Mouse (Mus musculus) adrenal gland, postnatal 4 days (tissue): ENCODE results near the gene Hmgn1. TPM values are rescaled to one million over a fixed set of nuclear protein-coding genes. Genes with fewer than 3 reads are reported as not detected.
"Not testable (repeated sequence)": the region's sequence is repeated elsewhere in the genome, so short reads cannot be mapped to it uniquely, and the experiment has no call there.

Experiments
- DNase-seq, 2 experiments: peaks; one replicate each; pipeline ENCODE4 v3.0.0; 2021 to 2022; ENCODE audit warnings: low spot score in 2 of 2, mixed read lengths in 2 of 2
- long read RNA-seq, 2 experiments: library from polyadenylated mRNA; stranded (forward); transcript quantifications; one replicate each; pipeline ENCODE4 v2.0.0; 2021
- total RNA-seq, 2 experiments: library from RNA; stranded (reverse); gene quantifications; 2 replicates each; pipeline ENCODE4 v1.2.3; 2021

The Hmgn1 gene
- 100 to 1,000 TPM; 270 to 285 TPM for total RNA-seq
- long read RNA-seq, experiment 1, transcript Hmgn1-201 (6 exons, 2,174 nt), result major isoform, 143 of 176 reads
- long read RNA-seq, experiment 1, partial matches to known transcripts, result 2 of 176 reads
- long read RNA-seq, experiment 1, other reads (novel, unspliced or antisense), result 29 of 176 reads
- long read RNA-seq, experiment 2, transcript Hmgn1-201 (6 exons, 2,174 nt), result major isoform, 164 of 297 reads
- long read RNA-seq, experiment 2, partial matches to known transcripts, result 3 of 297 reads
- long read RNA-seq, experiment 2, other reads (novel, unspliced or antisense), result 128 of 297 reads

DNA sequence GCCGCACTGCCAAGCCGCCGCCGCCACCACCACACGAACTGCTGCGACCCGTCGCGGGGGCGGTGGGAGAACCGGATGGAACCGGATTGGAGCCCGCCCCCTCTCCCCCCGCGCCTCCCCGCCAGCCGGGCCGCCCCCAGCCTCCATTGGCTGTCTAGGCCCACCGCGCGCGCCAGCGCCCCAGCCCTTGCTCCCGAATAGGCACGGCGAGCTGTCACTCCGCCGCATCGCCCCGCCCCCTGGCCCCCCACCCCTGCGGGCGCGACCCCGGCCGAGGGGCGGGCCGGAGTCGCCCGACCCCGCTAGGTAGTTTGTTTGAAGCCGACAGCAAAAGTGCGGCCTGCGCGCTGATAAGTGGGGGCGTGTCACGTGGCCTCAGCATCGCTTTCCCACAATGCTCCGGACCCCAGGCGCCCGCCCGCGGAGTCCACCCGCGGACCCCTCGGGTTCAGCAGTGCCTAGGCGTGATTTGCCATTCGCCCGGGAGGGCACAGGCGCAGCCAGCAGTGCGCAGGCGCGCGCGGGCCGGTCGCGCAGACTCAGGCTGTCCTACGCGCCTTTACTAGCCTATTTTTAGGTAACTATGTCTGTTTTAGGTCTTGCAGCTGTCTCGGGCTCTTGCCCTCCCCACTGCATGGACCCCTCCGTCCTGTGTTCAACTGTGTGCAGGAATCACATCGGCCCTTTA lies at the start of gene Hmgn1:
Gene Hmgn1 (minus strand): TSS at position 73 of the 688 bp plus-strand sequence.
- peak; percentile 89 to 94 for DNase-seq

DNA sequence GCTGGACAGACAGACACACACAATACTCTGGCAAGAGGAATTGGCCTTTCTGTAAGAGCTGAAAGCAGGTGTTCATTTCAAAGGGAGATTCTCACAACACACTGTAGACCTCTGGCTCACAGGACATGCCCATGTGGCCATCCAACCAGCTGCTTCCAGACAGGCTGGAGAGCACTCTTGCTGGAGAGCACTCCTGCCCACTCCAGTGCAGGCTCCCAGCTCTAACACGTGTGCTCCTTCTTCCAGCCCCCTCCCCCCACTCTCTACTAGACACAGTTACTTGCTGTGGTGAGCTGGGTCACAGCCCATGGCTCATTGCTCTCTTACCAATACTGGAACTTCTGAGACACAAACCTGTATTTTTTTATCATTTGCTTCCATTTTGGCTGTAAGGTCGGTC lies 47.9 kb upstream of the Hmgn1 start:
- DNase-seq, result no peak

DNA sequence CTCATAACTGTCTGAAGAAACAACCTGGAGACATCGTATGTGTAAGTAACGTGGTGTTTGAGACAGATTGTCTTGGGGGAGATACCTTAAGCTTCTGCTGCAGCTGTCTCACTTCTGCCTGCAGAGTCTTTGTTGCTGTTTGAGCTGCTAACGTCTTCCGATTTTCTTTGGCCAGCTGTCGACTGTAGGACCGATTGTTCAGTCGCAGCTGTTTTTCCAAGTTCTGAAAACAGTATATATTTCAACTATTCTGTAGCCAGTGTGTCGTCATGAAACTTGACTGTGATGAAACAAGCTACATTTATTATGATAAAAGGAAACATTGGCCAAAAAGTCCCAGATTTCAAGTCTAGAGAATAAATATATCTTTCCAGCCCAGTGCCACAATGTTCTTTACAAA lies 46.1 kb upstream of the Hmgn1 start:
- DNase-seq, result no peak

DNA sequence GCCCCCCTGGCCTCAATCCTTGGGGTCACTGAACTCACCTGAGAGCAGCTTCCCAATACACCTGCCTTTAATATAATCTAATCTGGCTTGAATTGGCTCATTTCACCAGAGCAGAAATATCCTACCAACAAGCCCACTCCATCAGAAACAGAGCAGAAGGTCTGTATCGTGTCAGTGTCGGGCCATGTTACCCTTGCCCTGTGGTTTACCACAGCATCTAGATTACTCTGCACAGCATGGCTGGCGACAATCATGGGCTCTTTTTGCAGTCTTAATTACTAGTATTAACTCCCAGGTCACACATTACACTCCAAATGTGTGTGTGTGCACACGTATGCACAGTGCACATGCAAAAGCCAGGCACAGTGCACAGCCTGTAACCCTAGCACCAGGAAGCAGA lies 41.3 kb upstream of the Hmgn1 start:
- DNase-seq, result no peak

DNA sequence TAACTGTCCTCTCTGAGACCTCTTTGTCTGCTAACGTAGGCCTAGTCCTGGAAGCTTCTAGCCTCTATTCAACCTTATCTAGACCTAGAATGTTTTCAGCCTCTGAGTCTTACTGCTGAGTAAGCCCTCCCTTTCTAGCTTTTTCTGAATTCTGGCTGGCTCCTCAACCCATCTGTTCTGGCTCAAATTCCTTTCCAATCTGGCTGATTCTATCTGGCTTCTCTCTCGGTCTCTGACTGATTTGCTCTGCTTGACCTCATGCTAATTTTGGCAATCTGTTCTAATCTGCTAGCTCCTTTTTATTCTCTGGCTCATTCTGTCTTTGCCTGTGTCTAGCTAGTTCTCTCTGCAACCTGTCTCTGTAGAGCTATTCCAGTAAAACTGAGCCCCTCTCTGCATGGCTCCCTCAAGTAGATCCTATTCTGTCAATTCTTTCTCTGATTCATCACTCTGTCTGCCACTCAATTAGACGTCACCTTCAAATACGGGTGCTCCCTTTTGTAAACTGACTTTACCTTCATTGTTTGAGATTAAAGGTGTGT lies 38.3 kb upstream of the Hmgn1 start:
- no peak for DNase-seq

DNA sequence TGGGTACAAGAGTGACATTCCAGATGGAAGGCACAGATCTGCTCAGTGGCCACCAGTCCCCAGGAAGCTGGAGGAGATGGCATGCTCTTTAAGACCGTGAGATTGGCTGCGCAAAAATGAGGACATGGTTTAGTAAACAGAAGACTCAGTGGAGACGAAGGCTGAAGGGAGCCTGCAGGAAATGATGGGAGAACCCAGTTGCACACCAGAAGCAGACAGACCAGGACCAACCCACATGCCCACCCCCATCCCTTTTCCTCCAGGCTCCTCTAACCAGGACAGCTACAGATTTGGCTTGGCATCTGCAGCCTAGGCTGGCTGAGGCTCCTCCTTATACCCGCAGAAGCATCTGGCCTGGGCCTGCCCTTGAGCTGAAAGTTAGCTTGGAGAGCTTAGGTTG lies 33.8 kb upstream of the Hmgn1 start:
- DNase-seq, result no peak

DNA sequence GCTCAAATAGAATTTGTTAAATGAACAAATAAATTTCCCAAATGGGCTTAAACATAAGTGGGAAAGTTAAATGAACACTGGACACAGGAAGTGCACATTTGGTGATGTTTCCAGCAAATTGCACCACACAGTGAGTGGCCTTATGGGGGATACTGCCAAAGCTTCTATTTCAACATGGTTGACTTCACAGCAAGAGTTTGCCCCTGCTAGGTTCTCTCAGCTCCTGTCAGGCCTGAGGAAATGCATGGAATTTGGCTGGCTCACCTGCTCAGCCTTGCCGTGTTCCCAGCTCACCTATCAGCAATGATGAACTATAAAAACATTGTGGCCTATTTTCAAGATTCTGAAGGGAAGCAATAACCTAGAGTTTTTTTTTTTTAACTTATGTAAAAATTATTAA lies 33.4 kb upstream of the Hmgn1 start:
- no peak for DNase-seq

DNA sequence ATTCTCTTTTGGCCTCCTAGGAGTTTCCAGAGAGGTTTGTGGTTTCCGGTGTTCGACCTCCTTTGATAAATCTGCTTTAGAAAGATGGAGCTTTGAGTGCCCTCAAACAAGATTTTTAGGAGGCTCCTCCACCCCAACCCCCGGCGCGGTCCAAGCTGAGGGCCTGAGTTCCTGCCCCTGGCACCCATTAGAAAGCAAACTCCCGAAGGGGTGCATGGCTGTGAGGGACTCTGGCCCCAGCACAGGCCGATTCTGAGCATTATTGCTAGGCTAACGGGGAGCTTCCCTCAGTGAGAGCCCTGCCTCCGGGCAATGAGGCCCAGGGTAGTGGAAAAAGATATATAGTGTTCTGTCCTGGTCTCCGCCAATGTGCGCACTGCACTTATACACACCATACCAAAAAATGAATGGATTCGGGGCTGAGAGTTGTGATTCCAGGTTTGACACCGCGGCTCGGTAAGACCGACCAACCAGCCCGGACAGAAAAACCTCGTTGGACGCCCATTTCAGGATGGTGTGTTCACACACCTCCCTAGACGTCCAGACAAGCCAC lies 32.3 kb upstream of the Hmgn1 start:
- DNase-seq, result no peak

DNA sequence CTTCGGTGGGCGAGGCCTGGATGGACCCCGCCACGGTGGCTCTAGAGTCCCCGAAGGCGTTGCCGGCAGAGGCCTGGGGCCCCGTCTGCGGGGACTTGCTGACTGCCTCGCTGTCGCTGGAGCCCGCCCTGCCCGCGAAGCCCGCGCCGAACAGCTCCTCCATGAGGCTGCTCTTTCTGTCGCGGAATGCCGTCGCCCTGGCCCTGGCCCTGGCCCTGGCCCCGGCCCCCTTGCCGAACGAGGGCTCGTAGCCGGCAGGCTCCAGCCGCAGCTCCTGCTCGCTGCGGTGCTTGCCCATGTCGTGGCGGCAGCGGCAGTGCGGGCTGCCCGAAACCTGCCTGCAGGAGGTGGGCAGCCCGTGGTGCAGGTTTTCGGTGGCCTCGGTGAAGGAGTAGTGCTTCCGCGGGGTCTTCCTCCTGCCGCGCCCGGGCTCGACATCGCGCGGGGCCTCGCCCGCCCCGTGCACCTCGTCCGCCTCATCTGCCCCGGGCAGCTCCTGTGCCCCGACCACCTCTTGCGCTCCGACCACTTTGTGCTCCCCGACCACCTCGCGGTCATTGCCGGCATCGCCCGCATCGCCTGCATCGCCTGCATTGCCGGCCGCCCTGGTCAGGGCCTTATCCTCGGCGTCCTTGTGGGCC lies 31.7 kb upstream of the Hmgn1 start:
- peak; percentile 38 to 43 for DNase-seq

DNA sequence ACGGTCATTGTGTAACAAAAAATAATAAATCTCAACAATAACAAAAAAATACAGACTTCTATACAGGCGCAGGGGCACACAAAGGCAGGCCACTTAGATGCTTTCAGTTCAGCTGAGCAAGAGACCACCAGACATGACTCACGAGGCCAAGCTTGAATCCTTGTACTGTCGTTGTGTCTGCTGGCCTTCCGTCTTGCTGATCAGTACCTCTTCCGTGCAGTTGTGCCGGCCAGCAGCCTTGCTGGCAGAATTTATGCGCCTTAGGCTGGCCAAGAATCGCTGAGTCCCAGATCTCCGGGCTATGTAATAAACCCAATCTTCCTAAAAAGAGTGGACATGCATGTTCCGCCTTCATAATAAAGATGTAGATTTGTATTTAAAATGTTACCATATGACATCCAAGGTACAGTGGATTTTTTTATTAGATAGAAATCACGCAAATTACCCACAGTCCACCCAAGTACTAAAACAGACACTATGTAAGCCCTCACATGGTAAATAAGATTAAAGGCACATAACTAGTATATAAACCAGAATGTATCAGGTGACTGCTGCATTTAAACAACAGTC lies 31.1 kb upstream of the Hmgn1 start:
- DNase-seq, result no peak

DNA sequence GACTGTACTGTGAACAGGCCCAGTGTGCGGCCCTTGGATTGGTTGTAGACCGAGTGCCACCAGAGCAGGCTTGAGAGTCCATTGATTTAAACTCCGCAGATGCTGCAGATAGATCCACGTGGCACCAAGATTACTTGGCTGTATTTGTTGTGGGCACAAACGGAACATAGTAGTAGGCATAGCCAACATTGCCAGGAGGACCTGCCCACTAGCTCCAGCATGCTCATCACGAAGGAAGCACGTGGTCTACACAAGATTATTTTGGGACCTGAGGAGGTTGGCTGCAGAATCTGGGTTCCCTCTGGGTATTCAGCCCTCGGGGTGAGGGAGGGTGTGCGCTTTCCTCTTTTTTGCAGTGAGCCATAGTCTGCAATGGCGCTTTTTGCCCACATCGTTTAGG lies 29.6 kb upstream of the Hmgn1 start:
- DNase-seq, result no peak

DNA sequence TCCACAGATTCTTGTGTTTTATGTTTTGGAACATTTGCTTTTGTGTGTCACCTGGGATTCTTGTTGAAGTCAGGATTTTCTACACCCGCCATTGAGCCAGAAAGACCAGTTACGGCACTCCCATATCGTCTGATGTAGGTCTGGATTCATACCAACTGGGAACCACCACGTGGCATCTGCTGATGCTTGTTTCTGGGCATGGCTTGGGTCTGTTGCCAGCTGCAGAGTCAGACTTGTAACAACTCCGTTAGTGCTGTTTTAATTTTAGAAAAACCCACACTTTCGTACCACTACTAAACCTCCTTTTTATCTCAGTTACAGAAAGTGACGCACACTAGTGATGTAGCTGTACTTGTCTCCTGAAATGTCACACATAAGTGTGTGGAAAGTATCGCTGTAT lies 28.5 kb upstream of the Hmgn1 start:
- no peak for DNase-seq

DNA sequence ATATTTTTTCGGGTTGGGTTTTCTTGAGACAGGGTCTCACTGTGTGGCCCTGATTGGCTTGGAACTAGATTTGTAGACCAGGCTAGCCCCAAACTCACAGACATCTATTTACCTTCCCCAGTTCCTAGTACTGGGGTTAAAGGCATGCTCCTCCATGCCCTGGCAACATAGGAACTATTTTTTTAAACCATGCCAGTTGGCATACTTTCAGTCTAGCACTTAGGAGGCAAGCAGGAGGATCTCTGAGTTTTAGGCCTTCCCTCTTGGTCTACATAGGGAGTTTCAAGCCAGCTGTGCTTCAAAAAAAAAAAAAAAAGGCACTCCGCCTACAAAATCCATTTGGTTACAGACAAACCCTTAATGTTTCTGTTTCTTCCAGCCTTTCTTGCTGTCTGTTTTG lies 26.9 kb upstream of the Hmgn1 start:
- DNase-seq, result no peak

DNA sequence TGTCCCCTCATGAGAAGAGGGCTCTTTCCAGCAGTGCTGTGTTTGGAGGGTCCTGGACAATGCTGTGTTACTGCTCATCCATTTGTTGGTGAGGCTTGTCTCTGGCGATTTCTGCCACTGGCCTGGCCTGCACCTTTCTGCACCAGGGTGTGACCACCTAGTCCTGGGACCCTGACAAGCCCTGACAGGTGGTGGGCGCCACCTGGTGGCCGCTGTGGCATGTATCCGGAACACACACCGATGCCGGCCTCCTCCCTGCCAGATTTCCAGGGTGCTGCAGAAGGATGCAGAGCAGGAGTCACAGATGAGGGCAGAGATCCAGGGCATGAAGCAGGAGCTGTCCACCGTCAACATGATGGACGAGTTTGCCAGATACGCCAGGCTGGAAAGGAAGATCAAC lies 24.0 kb upstream of the Hmgn1 start:
- DNase-seq, result peak; percentile 56 to 58

DNA sequence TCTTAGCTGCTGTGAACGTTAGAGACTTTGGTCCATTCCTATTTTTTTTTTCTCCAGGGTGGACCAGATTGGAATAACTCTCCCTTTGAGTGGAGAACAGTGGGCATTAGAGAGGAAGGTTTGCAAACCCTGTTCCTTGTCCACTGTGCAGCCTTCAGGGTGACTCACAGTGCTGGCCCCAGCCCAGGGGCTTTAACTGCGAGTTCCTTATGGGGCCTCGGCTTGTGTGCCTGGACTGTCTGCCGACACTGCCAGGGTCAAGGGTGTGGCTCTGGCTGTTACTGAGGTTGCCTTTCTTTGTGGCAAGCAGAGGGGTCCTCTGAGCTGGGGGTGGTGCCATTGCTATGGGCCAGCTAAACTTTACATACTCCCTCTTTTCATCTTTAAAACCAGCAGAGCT lies 23.5 kb upstream of the Hmgn1 start:
- DNase-seq, result peak; percentile 27 to 43

DNA sequence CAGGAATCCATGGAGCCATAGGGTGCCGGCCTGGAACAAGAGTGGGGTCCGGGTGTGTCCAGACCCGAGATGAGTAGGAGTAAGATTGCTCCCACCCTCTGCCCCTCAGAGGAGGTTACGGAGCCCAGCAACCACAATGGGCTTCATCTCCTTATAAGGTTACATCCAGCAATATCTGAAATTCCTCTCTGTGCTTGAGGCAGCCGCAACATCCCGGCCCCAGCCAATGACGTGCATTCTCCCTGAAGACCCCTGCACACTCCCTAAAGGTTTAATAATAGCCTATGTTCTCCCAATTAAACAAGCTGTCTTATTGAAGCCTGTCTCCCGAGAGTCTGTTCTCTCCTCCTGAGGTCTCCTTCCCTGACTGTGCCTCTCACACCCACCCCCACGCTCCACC lies 21.8 kb upstream of the Hmgn1 start:
- no peak for DNase-seq

DNA sequence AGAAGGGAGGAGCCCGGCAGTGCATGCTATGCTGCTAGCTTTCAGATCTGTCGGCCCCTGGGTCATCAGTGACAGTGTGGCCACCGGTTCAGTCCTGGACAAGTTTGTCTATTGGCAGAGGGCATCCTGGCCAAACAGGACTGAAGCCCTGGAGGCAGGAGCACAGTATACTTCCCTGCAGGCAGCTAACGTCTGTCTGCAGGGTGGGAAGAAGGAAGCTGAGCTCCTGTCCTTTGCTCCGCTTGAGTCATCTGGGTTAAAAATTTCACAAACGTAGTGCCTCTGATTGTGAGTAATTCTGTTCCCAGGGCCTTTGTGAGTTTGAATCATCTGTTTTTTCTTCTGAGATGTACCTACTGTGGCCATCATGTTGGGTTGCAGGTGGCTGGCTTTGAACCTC lies 21.3 kb upstream of the Hmgn1 start:
- no peak for DNase-seq

DNA sequence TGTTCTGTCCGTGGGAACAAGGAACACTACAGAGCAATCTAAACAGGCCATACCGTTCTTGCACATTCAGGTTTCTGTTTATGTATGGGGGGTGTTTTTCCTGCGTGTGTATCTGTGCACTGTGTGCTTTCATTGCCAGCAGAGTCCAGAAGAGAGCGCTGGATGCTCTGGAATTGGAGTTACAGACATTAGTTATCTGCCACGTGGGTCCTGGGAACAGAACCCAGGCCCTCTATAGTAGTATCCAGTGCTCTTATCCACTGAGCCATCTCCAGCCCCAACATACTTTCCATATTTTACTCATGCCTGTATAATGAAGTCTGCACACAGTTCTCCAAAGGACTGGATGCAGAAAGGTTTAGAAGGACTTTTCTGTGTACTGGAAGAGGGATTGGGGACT lies 18.3 kb upstream of the Hmgn1 start:
- no peak for DNase-seq

DNA sequence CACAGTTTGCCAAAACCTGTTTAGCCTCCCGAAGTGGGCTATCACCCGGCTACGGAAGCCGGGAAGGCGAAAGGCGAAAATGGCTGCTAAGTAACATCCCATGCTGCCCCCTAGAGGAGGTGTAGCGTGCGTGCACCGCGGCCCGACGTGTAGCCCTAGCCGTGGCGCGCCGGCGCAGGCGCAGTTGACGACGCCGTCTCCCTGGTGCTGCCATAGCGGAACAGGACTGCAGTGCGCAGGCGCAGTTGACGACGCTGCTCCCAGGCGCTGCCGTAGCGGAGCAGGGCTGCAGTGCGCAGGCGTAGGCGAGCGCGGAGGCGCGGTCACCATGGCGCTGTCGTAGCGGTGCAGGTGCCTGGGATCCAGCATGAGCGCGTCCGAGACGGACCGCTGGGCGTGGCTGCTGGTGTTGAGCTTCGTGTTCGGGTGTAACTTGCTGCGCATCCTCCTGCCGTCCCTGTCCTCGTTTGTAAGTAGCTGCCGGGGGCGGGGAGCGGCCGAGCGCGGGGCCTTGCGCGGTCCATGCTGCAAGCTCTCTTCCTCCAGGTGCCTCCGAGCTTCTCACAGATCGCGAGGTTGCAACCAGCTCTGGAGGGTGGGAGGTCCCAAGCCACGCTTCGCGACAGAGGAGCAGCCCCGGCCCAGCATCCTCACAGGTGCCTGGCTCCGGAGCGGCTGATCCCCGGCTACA lies 17.7 kb upstream of the Hmgn1 start, which contains the start of gene Wrb:
Gene Wrb (plus strand): TSS at position 298 of the 691 bp plus-strand sequence.
- DNase-seq, result peak; percentile 99

DNA sequence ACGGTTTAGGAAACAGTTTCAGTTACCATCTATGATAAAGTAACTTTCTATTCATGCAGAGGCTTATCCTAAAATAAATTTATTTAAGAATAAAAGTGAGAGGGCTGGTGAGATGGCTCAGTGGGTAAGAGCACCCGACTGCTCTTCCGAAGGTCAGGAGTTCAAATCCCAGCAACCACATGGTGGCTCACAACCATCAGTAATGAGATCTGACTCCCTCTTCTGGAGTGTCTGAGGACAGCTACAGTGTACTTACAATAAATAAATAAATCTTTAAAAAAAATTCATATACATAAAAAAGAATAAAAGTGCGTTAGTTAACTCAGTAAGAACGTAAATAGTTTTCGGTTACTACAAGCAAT lies 17.2 kb upstream of the Hmgn1 start:
- DNase-seq, result not testable (repeated sequence)

DNA sequence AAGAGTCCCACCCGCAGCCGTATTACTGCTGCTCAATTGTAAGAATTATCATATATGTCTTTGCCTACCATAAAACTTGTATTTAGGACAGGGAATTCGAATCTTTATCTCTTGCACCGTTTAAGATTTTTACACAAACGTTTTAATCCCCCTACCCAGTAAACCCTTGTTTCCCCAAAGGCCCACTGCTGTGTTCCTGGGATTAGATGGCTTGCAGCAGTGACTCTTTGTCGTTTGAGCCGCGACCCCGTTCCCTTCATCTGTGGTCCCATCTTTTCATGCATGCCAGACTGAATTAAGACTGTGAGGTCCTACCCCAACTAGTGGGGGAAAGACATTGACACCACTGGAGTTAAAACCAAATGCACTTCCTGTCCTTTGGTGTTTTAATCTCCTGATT lies 937 bp upstream of the Hmgn1 start:
- DNase-seq, result no peak
